Mouse (Mus musculus): ENCODE measurements around the gene Lrrn4cl. TPM values are rescaled to one million over a fixed set of nuclear protein-coding genes. Genes with fewer than 3 reads are reported as not detected.
"Not testable (repeated sequence)": the region's sequence is repeated elsewhere in the genome, so short reads cannot be mapped to it uniquely, and the experiment has no call there.

The Lrrn4cl gene
- total RNA-seq (2021) = 1 to 10 TPM; 5.8 to 8.8 TPM
- long read RNA-seq, experiment 1, partial matches to known transcripts = 0 of 7 reads
- long read RNA-seq, experiment 1, other reads (novel, unspliced or antisense) = 2 of 7 reads
- long read RNA-seq, experiment 2, partial matches to known transcripts = 1 of 7 reads
- long read RNA-seq, experiment 2, other reads (novel, unspliced or antisense) = 0 of 7 reads

GRCm38 (mm10) chr19:8850402-8850901 lies at the start of gene Lrrn4cl:
Lrrn4cl (plus strand) TSS chr19:8850768.
- intact Hi-C loops (cut with DNase I) = no loop called here
- peak; percentile 53 to 63 for DNase-seq

GRCm38 (mm10) chr19:8802130-8802821 lies 48.3 kb upstream of the Lrrn4cl start, which contains the start of gene Zbtb3:
Zbtb3 (plus strand) TSS chr19:8802555.
- intact Hi-C loops (cut with DNase I) = no loop called here
- peak; percentile 87 to 90 for DNase-seq

- intact Hi-C loops (cut with DNase I) = no loop called here
- no peak for DNase-seq
These were observed 47.3 kb upstream of the Lrrn4cl start for GRCm38 (mm10) chr19:8803204-8803780.

- no peak for DNase-seq
- intact Hi-C loops (cut with DNase I) = no loop called here
These were observed 46.5 kb upstream of the Lrrn4cl start for GRCm38 (mm10) chr19:8803879-8804660.

- DNase-seq = no peak
- intact Hi-C loops (cut with DNase I) = no loop called here
These were observed 43.8 kb upstream of the Lrrn4cl start for GRCm38 (mm10) chr19:8806810-8807209.

- intact Hi-C loops (cut with DNase I) = no loop called here
- DNase-seq = no peak
These were observed 34.8 kb upstream of the Lrrn4cl start for GRCm38 (mm10) chr19:8815812-8816211.

- intact Hi-C loops (cut with DNase I) = no loop called here
These were observed 33.6 kb upstream of the Lrrn4cl start for GRCm38 (mm10) chr19:8817001-8817400.

GRCm38 (mm10) chr19:8818301-8818798 lies 32.2 kb upstream of the Lrrn4cl start:
- intact Hi-C loops (cut with DNase I) = no loop called here
- DNase-seq = no peak

More at GRCm38 (mm10) chr19:8817001-8817400, 33.6 kb upstream of the Lrrn4cl start:
- no peak for DNase-seq

GRCm38 (mm10) chr19:8818801-8819595 lies 31.6 kb upstream of the Lrrn4cl start, which contains the start of gene Ttc9c:
Ttc9c (minus strand) TSS chr19:8819333.
- DNase-seq = peak; percentile 89 to 91
- intact Hi-C loops (cut with DNase I) = no loop called here

- intact Hi-C loops (cut with DNase I) = no loop called here
- peak; percentile 97 for DNase-seq
These were observed 30.8 kb upstream of the Lrrn4cl start, which contains the start of gene Hnrnpul2 for GRCm38 (mm10) chr19:8819596-8820423. Hnrnpul2 (plus strand) TSS chr19:8820010.

- peak in 1 of 2 experiments; percentile 29 for DNase-seq
- intact Hi-C loops (cut with DNase I) = no loop called here
These were observed 30.1 kb upstream of the Lrrn4cl start for GRCm38 (mm10) chr19:8820424-8820956.

- DNase-seq = no peak
- intact Hi-C loops (cut with DNase I) = no loop called here
These were observed 29.4 kb upstream of the Lrrn4cl start for GRCm38 (mm10) chr19:8821146-8821545.

- no peak for DNase-seq
- intact Hi-C loops (cut with DNase I) = no loop called here
These were observed 27.9 kb upstream of the Lrrn4cl start for GRCm38 (mm10) chr19:8822696-8823095.

- intact Hi-C loops (cut with DNase I) = no loop called here
- DNase-seq = no peak
These were observed 20.9 kb upstream of the Lrrn4cl start, which contains the start of gene AC129217.1 for GRCm38 (mm10) chr19:8829660-8830059. AC129217.1 (plus strand) TSS chr19:8829773.

- intact Hi-C loops (cut with DNase I) = no loop called here
- DNase-seq = no peak
These were observed 19.9 kb upstream of the Lrrn4cl start for GRCm38 (mm10) chr19:8830664-8831063.

GRCm38 (mm10) chr19:8831262-8831661 lies 19.3 kb upstream of the Lrrn4cl start:
- intact Hi-C loops (cut with DNase I) = no loop called here
- DNase-seq = no peak

GRCm38 (mm10) chr19:8832971-8833370 lies 17.6 kb upstream of the Lrrn4cl start:
- intact Hi-C loops (cut with DNase I) = no loop called here
- no peak for DNase-seq

GRCm38 (mm10) chr19:8836327-8836726 lies 14.2 kb upstream of the Lrrn4cl start:
- intact Hi-C loops (cut with DNase I) = not testable (repeated sequence)

More at GRCm38 (mm10) chr19:8836327-8836726, 14.2 kb upstream of the Lrrn4cl start:
- not testable (repeated sequence) for DNase-seq
